Mouse (Mus musculus): ENCODE measurements around the gene Dnajc15. TPM values are rescaled to one million over a fixed set of nuclear protein-coding genes. Genes with fewer than 3 reads are reported as not detected.

The Dnajc15 gene
- polyA plus RNA-seq (2012; rRNA removed) = 11.7 and 22.8 TPM in 2 replicates
- polyA plus RNA-seq (2014; fragmentation: Nextera tagmentation; extraction: Ambion mirVana) = 113 and 117 TPM in 2 replicates

DNA sequence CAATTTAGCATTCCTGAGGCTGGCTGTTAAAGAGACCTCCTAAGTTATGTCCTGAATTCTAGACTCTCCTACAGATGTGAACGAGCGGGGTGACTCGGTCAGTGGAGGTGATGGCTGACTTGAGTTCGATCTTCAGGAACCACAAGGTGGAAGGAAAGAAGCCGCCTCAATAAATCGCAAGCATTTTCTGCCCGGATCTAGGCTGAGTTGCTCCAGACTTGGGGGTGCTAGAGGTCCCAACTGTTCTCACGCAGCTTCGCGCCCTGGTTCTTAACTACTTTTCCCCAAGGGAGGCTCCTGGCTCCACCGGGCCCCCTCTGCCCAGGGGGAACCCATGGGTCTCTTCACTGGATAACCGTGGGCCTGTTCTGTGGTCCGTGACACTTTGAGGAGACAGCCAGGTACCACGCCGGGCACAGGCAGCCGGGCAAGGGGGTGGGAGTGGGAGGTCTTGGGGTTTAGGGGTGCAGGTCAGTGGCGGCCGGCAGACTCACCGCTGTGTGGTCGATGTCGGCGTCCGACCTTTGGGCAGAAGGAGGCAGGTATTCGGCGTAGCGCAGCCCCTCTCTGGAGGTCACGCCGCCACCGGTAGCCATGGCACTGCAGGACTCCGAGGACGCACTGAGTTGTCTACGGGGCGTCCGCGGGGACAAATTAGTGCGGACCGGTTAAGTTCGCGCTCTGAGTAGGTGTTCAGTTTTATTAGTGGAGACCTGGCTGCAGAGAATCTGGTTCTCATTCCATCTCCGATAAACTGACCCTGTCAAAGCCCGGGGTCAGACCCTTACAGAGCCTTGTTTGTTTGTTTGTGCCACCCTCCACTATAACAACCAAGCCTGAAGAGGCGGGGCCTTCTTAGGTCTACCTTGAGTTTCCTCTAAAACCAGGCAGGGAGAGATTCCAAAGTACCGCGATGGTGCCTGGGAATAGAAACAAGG, at the start of gene Dnajc15:
Gene Dnajc15, minus strand, starts transcription at position 822 of the 938 bp plus-strand sequence.
- Histone ChIP-seq H3K27me3 (ENCODE audit: control insufficient read depth, insufficient read depth, low read length) (no peaks in the 10 kb centered on the region), H3K9me3 (ENCODE audit: control insufficient read depth, low read length) (no peaks in the 10 kb centered on the region), H3K36me3 (ENCODE audit: control insufficient read depth, insufficient read depth, low read length) (no peaks in the 10 kb centered on the region), H3K4me3 (replicated peaks; ENCODE audit: low read length) (peak within 1 kb of the TSS; percentile 85), H3K4me2 (replicated peaks; ENCODE audit: low read depth, low read length, severe bottlenecking) (peak within 1 kb of the TSS; percentile 79), H3K4me1 (ENCODE audit: control insufficient read depth, insufficient read depth, low read length) (0 out of 2 replicates have a peak, but pooled peaks cover 5% of the 10 kb centered on the region), H3K27ac (replicated peaks; ENCODE audit: low read depth, low read length) (no peak within 1 kb of the TSS), H3K9ac (ENCODE audit: low read depth, low read length, severe bottlenecking) (peak within 1 kb of the TSS; percentile 87)
- ATAC-seq (ENCODE audit: low FRiP score, low read depth) = peak; percentile 74
- DNase-seq (ENCODE audit: low spot score) = peak; percentile 77
- WGBS = 1% methylated on average over 44 of the region's 44 CpGs
- no peak for TF ChIP-seq POLR2A (IDR thresholded peaks at IDR 0.05; ENCODE audit: borderline replicate concordance, extremely low read depth, insufficient read depth, insufficient read length)

DNA sequence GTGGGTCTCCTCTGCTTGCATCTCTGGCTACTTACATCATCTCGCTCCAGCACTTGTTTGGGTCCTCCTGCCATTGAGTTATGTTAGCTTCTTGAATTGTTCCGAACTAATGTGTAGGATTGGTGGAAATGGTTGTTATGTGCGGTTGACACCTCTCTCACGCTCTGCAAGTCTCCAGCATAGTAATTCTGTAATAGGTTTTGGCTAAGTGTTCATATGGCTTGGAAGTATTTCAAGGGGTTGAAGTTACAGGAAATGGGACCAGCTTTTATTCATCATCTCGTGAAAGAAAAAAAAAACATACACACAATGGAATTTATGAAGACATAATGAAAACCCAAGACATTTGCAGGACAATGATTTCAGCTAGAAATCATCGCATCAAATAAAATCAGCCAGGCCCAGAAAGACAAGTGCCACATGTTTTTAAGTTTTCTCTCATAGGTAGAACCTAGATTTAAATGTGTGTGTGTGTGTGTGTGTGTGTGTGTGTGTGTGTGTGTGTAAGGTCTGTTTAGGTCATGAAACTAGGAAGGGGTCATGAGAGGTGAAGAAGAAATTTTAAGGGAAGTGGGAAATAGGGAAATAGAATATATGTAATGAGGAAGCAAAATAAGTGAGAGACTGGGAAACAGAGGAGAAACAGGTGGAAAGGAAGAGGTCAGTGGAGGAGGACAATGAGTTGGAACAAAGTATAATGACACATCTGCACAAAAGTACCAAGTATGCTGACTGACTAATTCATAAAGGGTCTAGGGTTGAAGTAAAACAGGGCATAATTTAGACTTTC, 48.3 kb upstream of the Dnajc15 start:
- Histone ChIP-seq H3K4me3 (replicated peaks; ENCODE audit: low read length) (no peak overlapping the region), H3K27ac (replicated peaks; ENCODE audit: low read depth, low read length) (no peak overlapping the region), H3K9ac (ENCODE audit: low read depth, low read length, severe bottlenecking) (no peak overlapping the region), H3K9me3 (ENCODE audit: control insufficient read depth, low read length) (no peaks in the 10 kb centered on the region), H3K27me3 (ENCODE audit: control insufficient read depth, insufficient read depth, low read length) (no peaks in the 10 kb centered on the region), H3K4me1 (ENCODE audit: control insufficient read depth, insufficient read depth, low read length) (peaks cover 9% of the 10 kb centered on the region; the same call in 1 of the 2 replicates), H3K4me2 (replicated peaks; ENCODE audit: low read depth, low read length, severe bottlenecking) (no peak overlapping the region), H3K36me3 (ENCODE audit: control insufficient read depth, insufficient read depth, low read length) (no peaks in the 10 kb centered on the region)
- TF ChIP-seq POLR2A (IDR thresholded peaks at IDR 0.05; ENCODE audit: borderline replicate concordance, extremely low read depth, insufficient read depth, insufficient read length) = no peak
- DNase-seq (ENCODE audit: low spot score) (peak; percentile 44), ATAC-seq (ENCODE audit: low FRiP score, low read depth) (no peak; the same call in 1 of the 2 replicates)
- WGBS = 53% methylated on average over 6 of the region's 6 CpGs

DNA sequence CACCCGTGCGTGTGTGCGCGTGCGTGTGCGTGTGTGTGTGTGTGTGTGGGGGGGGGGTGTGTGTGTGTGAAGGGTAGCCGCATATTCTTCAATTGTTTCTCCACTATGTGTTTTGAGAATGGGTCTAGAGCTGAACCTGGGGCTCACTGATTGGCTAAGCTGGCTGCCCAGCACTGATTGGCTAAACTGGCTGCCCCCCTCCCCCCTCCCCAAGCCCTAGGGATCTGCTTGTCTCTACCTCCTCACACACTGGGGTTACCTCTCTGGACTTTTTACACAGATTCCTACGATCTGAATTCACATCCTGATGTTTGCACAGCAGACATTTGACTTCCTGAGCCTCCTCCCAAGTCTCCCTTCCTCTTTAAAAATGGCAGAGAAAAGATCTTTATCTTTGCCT, 46.7 kb upstream of the Dnajc15 start:
- no peak overlapping the region for H3K9ac ChIP-seq (ENCODE audit: low read depth, low read length, severe bottlenecking)
- 82% methylated on average over 8 of the region's 8 CpGs for WGBS
- TF ChIP-seq POLR2A (IDR thresholded peaks at IDR 0.05; ENCODE audit: borderline replicate concordance, extremely low read depth, insufficient read depth, insufficient read length) = no peak
- H3K36me3 ChIP-seq (ENCODE audit: control insufficient read depth, insufficient read depth, low read length) = no peaks in the 10 kb centered on the region
- DNase-seq (ENCODE audit: low spot score) = no peak
- H3K27ac ChIP-seq (replicated peaks; ENCODE audit: low read depth, low read length) = no peak overlapping the region
- H3K4me3 ChIP-seq (replicated peaks; ENCODE audit: low read length) = no peak overlapping the region
- H3K9me3 ChIP-seq (ENCODE audit: control insufficient read depth, low read length) = no peaks in the 10 kb centered on the region
- no peak for ATAC-seq (ENCODE audit: low FRiP score, low read depth)
- no peaks in the 10 kb centered on the region for H3K27me3 ChIP-seq (ENCODE audit: control insufficient read depth, insufficient read depth, low read length)
- no peak overlapping the region for H3K4me2 ChIP-seq (replicated peaks; ENCODE audit: low read depth, low read length, severe bottlenecking)
- H3K4me1 ChIP-seq (ENCODE audit: control insufficient read depth, insufficient read depth, low read length) = peaks cover 9% of the 10 kb centered on the region; the same call in 1 of the 2 replicates

DNA sequence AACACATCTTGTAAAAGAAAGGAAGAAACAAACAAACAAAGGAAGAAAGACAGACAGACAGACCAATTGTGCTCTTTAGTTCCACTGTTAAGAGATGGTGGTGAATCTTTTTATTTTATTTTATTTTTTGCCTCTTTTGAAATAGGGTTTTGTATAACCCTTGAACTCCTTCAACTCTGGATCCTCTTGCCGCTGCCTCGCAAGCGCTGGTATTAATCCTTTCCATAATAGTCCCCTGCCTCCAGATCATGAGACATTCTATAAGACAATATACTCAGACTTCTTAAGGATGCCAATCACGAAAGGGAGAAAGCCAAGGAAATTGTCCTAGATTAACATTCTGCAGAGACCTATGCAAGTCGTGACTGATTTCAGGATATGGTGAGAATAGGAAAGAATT, 40.9 kb upstream of the Dnajc15 start:
- TF ChIP-seq POLR2A (IDR thresholded peaks at IDR 0.05; ENCODE audit: borderline replicate concordance, extremely low read depth, insufficient read depth, insufficient read length) = no peak
- Histone ChIP-seq H3K36me3 (ENCODE audit: control insufficient read depth, insufficient read depth, low read length) (no peaks in the 10 kb centered on the region), H3K4me1 (ENCODE audit: control insufficient read depth, insufficient read depth, low read length) (no peaks in the 10 kb centered on the region), H3K4me2 (replicated peaks; ENCODE audit: low read depth, low read length, severe bottlenecking) (no peak overlapping the region), H3K9ac (ENCODE audit: low read depth, low read length, severe bottlenecking) (no peak overlapping the region), H3K27ac (replicated peaks; ENCODE audit: low read depth, low read length) (no peak overlapping the region), H3K9me3 (ENCODE audit: control insufficient read depth, low read length) (no peaks in the 10 kb centered on the region), H3K4me3 (replicated peaks; ENCODE audit: low read length) (no peak overlapping the region), H3K27me3 (ENCODE audit: control insufficient read depth, insufficient read depth, low read length) (no peaks in the 10 kb centered on the region)
- WGBS = 88% methylated on average over 5 of the region's 5 CpGs
- ATAC-seq (ENCODE audit: low FRiP score, low read depth) (no peak), DNase-seq (ENCODE audit: low spot score) (no peak)

DNA sequence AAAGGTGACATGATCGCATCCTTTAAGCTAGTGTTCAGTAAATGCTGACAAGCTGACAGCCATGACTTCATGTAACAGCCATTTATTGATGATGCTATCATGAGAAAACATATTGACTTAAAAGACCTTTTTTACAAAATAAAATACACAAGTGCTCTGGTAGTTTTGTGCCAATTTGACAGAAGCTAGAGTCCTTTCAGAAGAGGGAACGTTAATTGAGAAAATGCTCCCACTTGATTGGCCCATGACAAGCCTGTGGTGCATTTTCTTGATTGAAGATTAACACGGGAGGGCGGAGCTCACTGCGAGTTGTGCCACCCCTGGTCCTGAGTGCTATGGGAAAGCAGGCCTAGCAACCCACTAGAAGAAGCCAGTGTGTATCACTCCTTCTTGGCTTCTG, 31.7 kb upstream of the Dnajc15 start:
- ATAC-seq (ENCODE audit: low FRiP score, low read depth) (no peak), DNase-seq (ENCODE audit: low spot score) (no peak)
- no peak for TF ChIP-seq POLR2A (IDR thresholded peaks at IDR 0.05; ENCODE audit: borderline replicate concordance, extremely low read depth, insufficient read depth, insufficient read length)
- Histone ChIP-seq H3K27me3 (ENCODE audit: control insufficient read depth, insufficient read depth, low read length) (no peaks in the 10 kb centered on the region), H3K9ac (ENCODE audit: low read depth, low read length, severe bottlenecking) (no peak overlapping the region), H3K27ac (replicated peaks; ENCODE audit: low read depth, low read length) (no peak overlapping the region), H3K4me3 (replicated peaks; ENCODE audit: low read length) (no peak overlapping the region), H3K4me1 (ENCODE audit: control insufficient read depth, insufficient read depth, low read length) (no peaks in the 10 kb centered on the region), H3K36me3 (ENCODE audit: control insufficient read depth, insufficient read depth, low read length) (no peaks in the 10 kb centered on the region), H3K9me3 (ENCODE audit: control insufficient read depth, low read length) (no peaks in the 10 kb centered on the region; the same call in 1 of the 2 replicates), H3K4me2 (replicated peaks; ENCODE audit: low read depth, low read length, severe bottlenecking) (no peak overlapping the region)
- 88% methylated on average over 5 of the region's 5 CpGs for WGBS

Data from limb, embryonic 14.5 days (tissue).